In genomic region chr16:80893761-80894160, GRCm38 (mm10) we compare ENCODE assay signal across 20 mouse cellular contexts.
DNase-seq lines count a peak whose midpoint lies in the region; ATAC-seq lines count a peak whose summit lies in the region.
"Had no signal": no experiment of that assay in that cellular context is flagged by ENCODE, and none has a peak within 500 bp of the region (broad histone marks: within the 10 kb centered on the region; RNA-seq: fewer than 3 reads in every experiment).

No protein-coding gene starts in this region.

- no peak overlapping the region for H3K27ac ChIP-seq in limb, embryonic 10.5 days
- H3K27ac ChIP-seq: forebrain, embryonic 15.5 days; hindbrain, embryonic 12.5 days; limb, embryonic 15.5 days; macrophage had no signal

- H3K27me3 ChIP-seq in limb, embryonic 10.5 days (ENCODE audit: low read depth, poor library complexity, severe bottlenecking) = no peaks in the 10 kb centered on the region
- H3K27me3 ChIP-seq: forebrain, embryonic 15.5 days; hindbrain, embryonic 12.5 days; limb, embryonic 15.5 days; Patski had no signal

- H3K4me3 ChIP-seq in limb, embryonic 10.5 days = no peak overlapping the region
- H3K4me3 ChIP-seq: forebrain, embryonic 15.5 days; hindbrain, embryonic 12.5 days; limb, embryonic 15.5 days had no signal

- H3K36me3 ChIP-seq in limb, embryonic 10.5 days = no peaks in the 10 kb centered on the region
- H3K36me3 ChIP-seq: forebrain, embryonic 15.5 days; hindbrain, embryonic 12.5 days; limb, embryonic 15.5 days had no signal

- DNase-seq in brain, adult 2 months (ENCODE audit: low read depth, low spot score) = peak; percentile 85
- DNase-seq in layer of hippocampus, adult 9-10 months (ENCODE audit: low spot score) = peak; percentile 2
- DNase-seq in left cerebral cortex, postnatal 25 days (ENCODE audit: low spot score in 2 of 2) = peak; percentile 45 to 92
- DNase-seq in limb, embryonic 10.5 days (ENCODE audit: low spot score) = no peak
- no peak for DNase-seq in kidney, postnatal 25 days
- DNase-seq in cerebellum, adult 11-12 months = no peak
- DNase-seq: adrenal gland, postnatal 25 days; cerebellum, adult 9-11 months; gastrocnemius, postnatal 25 days; heart, postnatal 10 days; midbrain, embryonic 14.5 days; thymus, postnatal 36 days had no signal

- no peaks in the 10 kb centered on the region for H3K9me3 ChIP-seq in limb, embryonic 10.5 days (replicated peaks)
- H3K9me3 ChIP-seq: forebrain, embryonic 15.5 days; hindbrain, embryonic 12.5 days; limb, embryonic 15.5 days had no signal

- H3K4me1 ChIP-seq in limb, embryonic 10.5 days = no peaks in the 10 kb centered on the region
- H3K4me1 ChIP-seq: forebrain, embryonic 15.5 days; hindbrain, embryonic 12.5 days; limb, embryonic 15.5 days had no signal

- intact Hi-C loops in left cerebral cortex, postnatal 25 days (cut with DNase I) = loop anchor here (5.0 kb wide), 1 partner anchor 89 kb away; no protein-coding TSS in a partner anchor

- WGBS in limb, embryonic 10.5 days = 93% methylated on average over 4 of the region's 4 CpGs

- peak; percentile 99 for ATAC-seq in frontal cortex, adult (ENCODE audit: low TSS enrichment)
- no peak for ATAC-seq in megakaryocyte-erythroid progenitor cell, adult 5-6 weeks (replicated peaks; ENCODE audit: low FRiP score, low TSS enrichment, poor library complexity, severe bottlenecking)
- ATAC-seq: activated CD4-positive, CD25-positive, alpha-beta regulatory T cell, adult 4 months; forebrain, embryonic 15.5 days; Patski had no signal

Comparison
In these comparisons a context has a peak if more than half of its experiments do, and no peak if none do; other contexts are left out.
1. DNase-seq: peak in brain, adult 2 months (single experiment), layer of hippocampus, adult 9-10 months (single experiment) and left cerebral cortex, postnatal 25 days (2 of 2); none in limb, embryonic 10.5 days (single experiment), kidney, postnatal 25 days (0 of 2) and cerebellum, adult 11-12 months (single experiment).